Mouse (Mus musculus) ES-Bruce4 (cell line): Measurements from ENCODE around the gene Map2k5.
A peak's percentile ranks its signal among the peaks of the same experiment; 100 is the strongest.

Experiments used
- CTCF ChIP-seq: IDR thresholded peaks from one replicate; pipeline ENCODE4 v1.8.1; 2011; ENCODE audit warnings: low read depth, low read length
- POLR2A ChIP-seq: IDR thresholded peaks from one replicate; pipeline ENCODE4 v1.8.1; 2011; ENCODE audit warnings: low read length; ENCODE audit not compliant: insufficient read depth

DNA sequence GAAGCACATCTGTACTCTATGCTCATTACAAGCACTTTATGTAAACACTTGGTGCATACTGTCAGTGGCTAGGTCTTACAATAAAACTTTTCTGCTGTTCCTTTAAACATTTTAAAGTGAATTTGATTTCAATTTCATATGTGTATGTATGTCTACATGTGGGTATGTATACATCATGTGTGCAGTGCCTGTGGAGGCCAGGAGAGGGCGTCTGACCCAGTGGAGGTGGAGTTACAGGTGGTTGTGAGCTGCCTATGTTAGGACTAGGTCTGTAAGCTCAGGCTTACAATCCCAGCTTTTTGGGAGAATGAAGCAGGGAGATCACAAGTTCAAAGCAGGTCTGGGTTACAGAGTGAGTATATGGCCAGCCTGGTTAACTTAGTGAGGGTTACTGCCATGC lies 208.6 kb downstream of the Map2k5 start:
- TF ChIP-seq POLR2A (no peak), CTCF (peak; percentile 26)
